Mouse (Mus musculus) c-Kit-positive CD71-negative TER-119-negative erythroid progenitor cells, embryonic 14.5 days (primary cell): ENCODE measurements around the gene Frmd4a.

Source experiments
- DNase-seq: peaks from one replicate; pipeline ENCODE4 v3.0.0-alpha.2; 2013; ENCODE audit warnings: low read depth

Gene Frmd4a

GRCm38 (mm10) chr2:4527094-4527493 lies 509.6 kb downstream of the Frmd4a start:
- no peak for DNase-seq

DNA sequence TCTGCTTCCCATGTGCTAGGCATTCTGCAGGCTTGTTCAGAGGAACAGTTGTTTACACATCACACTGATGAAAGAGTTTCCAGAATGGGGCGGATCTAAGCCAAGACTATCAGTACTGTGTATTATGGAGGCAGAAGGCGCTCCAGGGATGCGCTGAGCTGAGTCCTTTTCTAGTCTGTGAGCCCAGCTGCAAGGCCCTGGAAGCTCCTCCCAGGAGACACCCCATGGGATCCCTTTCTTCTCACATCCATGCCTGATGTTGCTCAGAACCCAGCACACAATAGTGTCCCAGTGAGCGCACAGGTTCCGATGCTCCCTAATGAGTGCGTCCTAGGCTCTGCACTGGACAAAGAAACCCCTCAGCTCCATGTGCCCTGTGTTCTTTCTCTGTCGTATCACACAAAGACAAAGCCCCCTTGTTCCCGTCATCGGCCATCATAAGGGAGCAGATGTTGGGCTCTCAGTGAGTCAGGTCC lies 511.8 kb downstream of the Frmd4a start:
- no peak for DNase-seq

GRCm38 (mm10) chr2:4531533-4532197 lies 514.1 kb downstream of the Frmd4a start:
- DNase-seq: no peak

DNA sequence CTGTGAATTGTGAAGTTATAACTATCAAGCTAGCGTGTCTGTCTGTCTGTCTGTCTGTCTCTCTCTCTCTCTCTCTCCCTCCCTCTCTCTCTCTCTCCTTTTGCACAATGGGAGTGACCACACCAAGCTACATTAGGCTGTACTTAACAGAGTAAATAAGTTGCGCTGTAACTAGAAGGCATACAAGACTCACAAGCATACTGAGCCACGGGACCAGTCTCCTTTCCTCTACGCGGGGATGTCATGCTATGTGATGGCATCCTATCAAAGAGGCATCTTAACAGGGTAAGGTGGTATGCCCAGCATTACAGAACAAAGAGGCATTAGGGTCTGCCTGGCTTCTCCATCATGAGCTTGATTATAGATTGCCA lies 514.7 kb downstream of the Frmd4a start:
- DNase-seq: no peak

- DNase-seq: no peak
Observed at GRCm38 (mm10) chr2:4532945-4533344, 515.4 kb downstream of the Frmd4a start.

DNA sequence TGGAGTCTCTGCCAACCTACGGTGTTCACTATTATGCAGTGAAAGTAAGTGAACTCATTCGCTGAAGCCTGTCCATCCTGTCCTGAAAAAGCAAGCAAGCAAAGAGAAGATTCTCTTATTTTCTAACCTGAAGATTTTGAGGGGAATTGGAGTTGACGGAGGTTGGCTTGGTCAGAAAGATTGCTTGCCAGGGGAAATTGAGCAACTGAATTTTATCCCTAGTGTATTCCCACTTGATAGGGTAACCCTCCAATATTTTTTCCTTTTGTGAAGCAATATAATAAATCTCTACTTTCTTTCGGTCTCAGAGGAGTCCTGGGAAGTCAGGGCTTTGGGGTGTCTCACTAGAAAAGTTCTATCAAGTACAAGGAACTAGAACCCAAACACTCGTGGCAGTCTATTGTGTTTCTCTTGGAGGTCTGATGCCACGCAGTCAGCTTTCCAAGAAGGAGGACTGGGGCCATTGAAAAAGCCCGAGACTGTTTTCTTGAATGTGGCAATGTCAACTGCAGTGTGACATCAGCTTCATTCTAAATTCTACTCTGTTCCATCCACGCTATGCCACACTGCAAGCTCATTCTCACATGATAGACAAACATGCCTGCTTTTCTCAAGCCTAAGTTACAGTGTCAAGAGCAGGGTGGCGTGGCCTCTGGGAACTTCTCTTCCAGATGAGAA lies 517.8 kb downstream of the Frmd4a start:
- no peak for DNase-seq

DNA sequence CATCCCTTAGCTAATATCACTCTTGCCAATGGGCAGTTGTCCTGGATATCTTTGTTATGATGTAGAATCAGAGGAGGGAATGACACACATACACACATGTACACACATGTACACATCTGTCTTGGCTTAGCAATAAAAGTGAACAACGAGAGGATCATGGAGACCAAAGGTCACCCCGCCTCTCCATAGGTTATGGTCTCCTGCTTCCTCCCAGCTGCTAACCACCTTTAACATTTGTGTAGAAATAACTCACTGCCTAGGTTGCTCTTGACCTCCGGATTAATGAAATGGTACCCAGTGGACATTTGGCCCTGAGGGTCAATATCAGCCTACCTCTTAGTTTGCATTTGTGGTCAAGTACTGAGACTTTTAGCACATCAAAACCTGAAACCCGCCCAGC lies 523.8 kb downstream of the Frmd4a start:
- no peak for DNase-seq

DNA sequence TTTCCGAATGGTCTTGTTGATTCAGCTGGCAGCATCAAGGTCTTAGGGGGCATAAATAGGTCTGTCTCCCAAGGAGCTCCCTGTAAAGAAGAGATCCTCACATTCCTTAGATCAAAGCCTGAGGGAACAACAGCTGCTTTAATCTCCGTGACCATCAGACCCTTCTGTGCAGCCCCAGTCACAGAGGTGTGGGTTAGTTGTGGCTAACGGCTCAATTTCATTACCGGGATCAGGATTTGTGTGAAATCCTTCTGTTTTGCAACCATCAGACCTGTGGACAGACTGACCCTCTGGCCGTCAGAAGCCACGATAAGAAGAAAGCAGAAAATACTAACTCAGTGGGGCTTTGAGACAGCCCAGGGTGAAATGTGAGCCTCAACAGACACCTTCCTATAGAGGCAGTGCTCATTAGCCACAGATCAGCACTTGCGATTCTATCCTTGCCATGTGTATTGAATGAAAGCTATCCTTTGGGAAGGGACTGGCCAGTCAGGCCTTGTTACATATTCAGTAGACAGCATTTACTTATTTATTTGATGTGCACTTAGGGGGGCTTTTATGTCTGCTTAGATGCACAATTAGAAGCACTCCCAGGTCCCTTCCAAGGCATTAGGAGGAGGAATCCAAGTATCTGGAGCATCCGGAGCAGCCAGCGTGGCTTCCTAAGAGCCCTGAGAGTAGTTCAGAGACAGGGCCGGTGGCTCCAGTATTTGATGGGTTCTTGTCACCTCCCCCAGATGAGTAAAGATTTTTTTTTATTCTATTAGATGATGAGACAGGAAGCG lies 524.5 kb downstream of the Frmd4a start:
- no peak for DNase-seq

- no peak for DNase-seq
Observed at GRCm38 (mm10) chr2:4542629-4543416, 525.3 kb downstream of the Frmd4a start.

DNA sequence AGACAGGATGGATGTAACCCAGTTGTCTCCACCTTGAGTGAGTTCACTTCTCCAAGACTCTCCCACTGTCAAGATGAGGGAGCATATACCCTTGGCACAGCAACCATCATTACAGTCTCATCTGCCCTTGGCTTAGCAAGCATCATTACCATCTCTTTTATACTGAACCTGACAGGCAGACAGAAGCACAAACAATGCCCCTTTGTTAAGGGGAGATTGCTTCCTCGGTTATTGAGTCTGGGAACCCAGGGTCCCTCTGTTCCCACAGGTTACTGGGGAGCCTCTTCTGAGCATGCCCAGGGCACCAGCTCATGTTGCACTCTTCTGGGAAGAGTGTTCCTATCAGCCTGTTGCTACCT lies 525.9 kb downstream of the Frmd4a start:
- DNase-seq: no peak

- no peak for DNase-seq
Observed at GRCm38 (mm10) chr2:4544360-4544759, 526.8 kb downstream of the Frmd4a start.

GRCm38 (mm10) chr2:4545261-4545660 lies 527.7 kb downstream of the Frmd4a start:
- DNase-seq: no peak

- no peak for DNase-seq
Observed at GRCm38 (mm10) chr2:4547003-4547662, 529.6 kb downstream of the Frmd4a start.

- DNase-seq: no peak
Observed at GRCm38 (mm10) chr2:4549271-4549670, 531.8 kb downstream of the Frmd4a start.

GRCm38 (mm10) chr2:4550017-4550763 lies 532.7 kb downstream of the Frmd4a start:
- no peak for DNase-seq

DNA sequence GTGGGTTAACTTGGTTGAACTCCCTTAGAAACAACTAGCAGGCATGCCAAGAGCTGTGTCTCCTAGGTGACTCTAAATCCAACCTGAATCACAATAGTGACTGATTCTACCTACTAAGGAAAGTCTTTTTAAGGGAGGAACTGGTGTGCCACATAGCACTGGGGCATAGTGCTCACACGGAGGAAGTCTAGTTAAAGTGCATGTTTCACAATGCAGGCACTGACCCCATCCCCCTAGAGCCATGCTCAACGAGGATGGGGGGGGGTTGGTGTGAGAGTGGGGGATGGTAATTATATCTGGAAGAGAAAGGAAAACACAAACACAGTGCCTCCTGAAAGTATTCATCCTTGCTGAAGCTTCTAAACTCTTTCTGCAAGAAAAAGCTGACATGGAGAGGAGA lies 533.9 kb downstream of the Frmd4a start:
- DNase-seq: no peak

GRCm38 (mm10) chr2:4551866-4552265 lies 534.3 kb downstream of the Frmd4a start:
- no peak for DNase-seq

- no peak for DNase-seq
Observed at GRCm38 (mm10) chr2:4552486-4552885, 535.0 kb downstream of the Frmd4a start.

GRCm38 (mm10) chr2:4555221-4555631 lies 537.7 kb downstream of the Frmd4a start:
- no peak for DNase-seq

DNA sequence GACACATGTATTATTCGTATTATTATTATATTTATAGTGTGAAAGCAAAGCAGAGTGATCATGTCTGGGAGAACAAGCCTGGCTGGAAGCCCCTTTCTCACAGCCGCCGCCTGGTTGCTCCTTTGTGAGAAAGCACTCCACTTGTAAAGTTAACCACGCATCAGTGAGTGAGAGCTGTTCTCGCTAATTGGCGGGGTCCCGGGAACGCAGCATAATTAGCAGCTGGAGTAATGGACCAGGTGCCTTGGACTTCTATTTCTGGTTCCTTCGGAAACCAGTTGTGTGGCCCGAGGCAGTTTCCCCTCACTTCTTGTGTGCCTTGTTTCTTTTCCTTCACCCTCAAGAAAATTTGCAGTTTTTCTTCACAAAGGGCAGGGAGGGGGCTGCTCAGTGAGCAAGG lies 538.7 kb downstream of the Frmd4a start:
- no peak for DNase-seq

DNA sequence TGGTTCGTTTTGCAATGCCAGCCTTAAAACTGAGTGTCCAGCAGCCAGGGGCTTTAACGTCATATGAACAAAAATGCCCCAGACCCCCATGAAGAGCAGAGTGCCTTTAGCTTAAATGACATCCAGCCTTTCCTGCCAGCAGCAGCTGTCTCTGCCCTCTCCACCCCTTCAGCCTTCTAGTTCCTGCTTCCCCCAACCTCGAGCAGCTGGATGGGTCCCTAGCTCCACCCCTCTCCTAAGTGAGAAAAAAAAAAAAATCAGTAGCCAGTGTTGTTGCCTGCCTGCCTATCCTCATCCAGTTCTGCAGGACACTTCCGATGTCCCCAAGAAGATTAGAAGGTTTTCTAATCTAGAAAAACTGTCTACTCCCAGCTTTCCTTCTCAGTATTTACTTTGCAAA lies 539.5 kb downstream of the Frmd4a start:
- DNase-seq: no peak
